ENCODE assay signal across 18 mouse cellular contexts in the genomic region with DNA sequence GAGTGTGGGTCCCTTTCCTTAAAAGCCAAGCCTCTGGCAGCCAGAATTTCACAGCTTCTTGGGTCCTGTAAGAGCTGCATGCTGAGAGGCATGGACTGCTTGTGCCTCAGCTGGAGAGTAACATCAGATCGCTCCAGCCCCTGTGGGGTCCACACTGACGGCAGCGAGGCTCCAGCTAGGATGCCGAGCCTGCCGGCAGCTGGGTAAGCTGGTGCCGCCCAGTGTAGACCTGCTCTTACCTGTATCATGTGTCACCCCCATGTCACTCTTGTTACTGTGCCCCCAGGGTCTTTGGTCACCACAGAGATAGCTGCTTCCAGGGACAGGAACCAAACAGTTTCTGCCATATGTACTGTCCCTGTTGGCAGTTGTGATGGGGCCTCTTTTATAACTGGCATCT. TPM values are rescaled to one million over a fixed set of nuclear protein-coding genes. Genes with fewer than 3 reads are reported as not detected.
"Had no signal": no experiment of that assay in that cellular context is flagged by ENCODE, and none has a peak within 500 bp of the region (broad histone marks: within the 10 kb centered on the region; RNA-seq: fewer than 3 reads in every experiment).

No protein-coding gene starts in this region.

- DNase-seq: retina, postnatal 1 day; right cerebral cortex, adult 18-20 months; right cerebral cortex, postnatal 14 days; right cerebral cortex, postnatal 25 days; right cerebral cortex, postnatal 4 days; spleen, adult 18-20 months; thymus, adult 18-20 months; thymus, adult 2 months; thymus, postnatal 14 days; thymus, postnatal 25 days; thymus, postnatal 36 days; thymus, postnatal 4 days had no signal

- H3K27ac ChIP-seq: neural tube, embryonic 12.5 days; neural tube, embryonic 13.5 days; neural tube, embryonic 15.5 days; stomach, embryonic 15.5 days; stomach, postnatal 0 days had no signal

- H3K9me3 ChIP-seq: neural tube, embryonic 12.5 days; neural tube, embryonic 13.5 days; neural tube, embryonic 15.5 days; stomach, embryonic 15.5 days had no signal

- H3K9ac ChIP-seq: neural tube, embryonic 12.5 days; neural tube, embryonic 13.5 days; neural tube, embryonic 15.5 days; stomach, embryonic 15.5 days had no signal

- H3K4me3 ChIP-seq: neural tube, embryonic 12.5 days; neural tube, embryonic 13.5 days; neural tube, embryonic 15.5 days; stomach, embryonic 15.5 days had no signal

- H3K4me2 ChIP-seq: neural tube, embryonic 12.5 days; neural tube, embryonic 13.5 days; neural tube, embryonic 15.5 days; stomach, embryonic 15.5 days had no signal

- H3K27me3 ChIP-seq: neural tube, embryonic 12.5 days; neural tube, embryonic 13.5 days; neural tube, embryonic 15.5 days; stomach, embryonic 15.5 days had no signal

RNA-seq across cellular contexts. Expression of a gene that starts 1.8 kb away (rescaled TPM):
- total RNA-seq: neutrophil, adult 5-6 weeks had no signal
